Mouse (Mus musculus) brain, embryonic 18.5 days (tissue): ENCODE measurements around the gene Lyzl6.

ENCODE experiments used
- DNase-seq: peaks from one replicate; pipeline ENCODE4 v3.0.0-alpha.2; 2012; ENCODE audit warnings: low read depth, low spot score

Lyzl6 gene

GRCm38 (mm10) chr11:103645731-103646130, 7.0 kb upstream of the Lyzl6 start:
- DNase-seq, result no peak

GRCm38 (mm10) chr11:103643211-103643610, 4.5 kb upstream of the Lyzl6 start:
- DNase-seq, result no peak

GRCm38 (mm10) chr11:103639407-103639946, 787 bp upstream of the Lyzl6 start:
- DNase-seq, result no peak

GRCm38 (mm10) chr11:103636261-103636660, 2.4 kb downstream of the Lyzl6 start:
- DNase-seq, result no peak

GRCm38 (mm10) chr11:103635481-103635880, 3.2 kb downstream of the Lyzl6 start:
- no peak for DNase-seq

- no peak for DNase-seq
Measured at GRCm38 (mm10) chr11:103634806-103635205, 3.9 kb downstream of the Lyzl6 start.

- no peak for DNase-seq
Measured at GRCm38 (mm10) chr11:103627453-103627852, 11.2 kb downstream of the Lyzl6 start.

GRCm38 (mm10) chr11:103621040-103621439, 17.6 kb downstream of the Lyzl6 start, which contains the start of gene Gm884:
TSS of gene Gm884 (minus strand) at chr11:103621140.
- DNase-seq, result no peak

- DNase-seq, result no peak
Measured at GRCm38 (mm10) chr11:103610772-103611171, 27.9 kb downstream of the Lyzl6 start.

GRCm38 (mm10) chr11:103606611-103607010, 32.1 kb downstream of the Lyzl6 start:
- no peak for DNase-seq
